9 mouse cellular contexts compared by ENCODE assay signal in genomic region chr2:181334023-181334422, GRCm38 (mm10). TPM values are rescaled to one million over a fixed set of nuclear protein-coding genes. Genes with fewer than 3 reads are reported as not detected.
A peak's percentile ranks its signal among the peaks of the same experiment; 100 is the strongest.
DNase-seq lines count a peak whose midpoint lies in the region; ATAC-seq and TF ChIP-seq lines count a peak whose summit lies in the region.
"Had no signal": no experiment of that assay in that cellular context is flagged by ENCODE, and none has a peak within 500 bp of the region (broad histone marks: within the 10 kb centered on the region; RNA-seq: fewer than 3 reads in every experiment).

No protein-coding gene starts in this region.

- TF ChIP-seq POLR2A in liver, adult 2 months (IDR thresholded peaks at IDR 0.05; ENCODE audit: extremely low read depth, insufficient read depth, low read length), result no peak

- peak; percentile 82 for TF ChIP-seq CTCF in gastrocnemius, adult 2 months (IDR thresholded peaks at IDR 0.05)
- TF ChIP-seq CTCF in liver, adult 2 months (IDR thresholded peaks at IDR 0.05; ENCODE audit: low read depth, low read length), result peak; percentile 44

- no peaks in the 10 kb centered on the region for H3K9me3 ChIP-seq in kidney, embryonic 16.5 days (ENCODE audit: low read length)
- no peaks in the 10 kb centered on the region for H3K9me3 ChIP-seq in neural tube, embryonic 15.5 days (replicated peaks)
- H3K9me3 ChIP-seq: heart, embryonic 13.5 days had no signal

- no peaks in the 10 kb centered on the region for H3K27me3 ChIP-seq in kidney, embryonic 16.5 days (ENCODE audit: insufficient read depth, low read length)
- H3K27me3 ChIP-seq in liver, adult 2 months (ENCODE audit: control insufficient read depth, insufficient read depth, low read length), result no peaks in the 10 kb centered on the region
- H3K27me3 ChIP-seq in neural tube, embryonic 15.5 days (replicated peaks), result no peaks in the 10 kb centered on the region
- H3K27me3 ChIP-seq: heart, embryonic 13.5 days had no signal

- peaks cover 50% of the 10 kb centered on the region for H3K36me3 ChIP-seq in kidney, embryonic 16.5 days (ENCODE audit: insufficient read depth, low read length)
- H3K36me3 ChIP-seq in liver, adult 2 months (ENCODE audit: control insufficient read depth, insufficient read depth, low read length), result peaks cover 32% of the 10 kb centered on the region
- H3K36me3 ChIP-seq in neural tube, embryonic 15.5 days, result peaks cover 75% of the 10 kb centered on the region

- H3K4me2 ChIP-seq in kidney, embryonic 16.5 days (replicated peaks; ENCODE audit: low read depth, low read length), result no peak overlapping the region
- H3K4me2 ChIP-seq in neural tube, embryonic 15.5 days, result no peak overlapping the region
- H3K4me2 ChIP-seq: heart, embryonic 13.5 days had no signal

- H3K4me3 ChIP-seq in gastrocnemius, adult 2 months, result no peak overlapping the region
- no peak overlapping the region for H3K4me3 ChIP-seq in kidney, embryonic 16.5 days (ENCODE audit: low read length)
- H3K4me3 ChIP-seq in liver, adult 2 months (ENCODE audit: insufficient read depth, low read depth, low read length), result no peak overlapping the region
- H3K4me3 ChIP-seq in neural tube, embryonic 15.5 days (replicated peaks), result no peak overlapping the region
- H3K4me3 ChIP-seq: heart, embryonic 13.5 days had no signal

- WGBS in kidney, embryonic 16.5 days, result 61% methylated on average over 3 of the region's 3 CpGs
- WGBS in liver, adult 2 months, result 69% methylated on average over 3 of the region's 3 CpGs
- WGBS in neural tube, embryonic 15.5 days, result 62% methylated on average over 3 of the region's 3 CpGs

- H3K4me1 ChIP-seq in kidney, embryonic 16.5 days (ENCODE audit: insufficient read depth, low read length), result no peaks in the 10 kb centered on the region
- no peaks in the 10 kb centered on the region for H3K4me1 ChIP-seq in liver, adult 2 months (ENCODE audit: control insufficient read depth, insufficient read depth, low read length)
- no peaks in the 10 kb centered on the region for H3K4me1 ChIP-seq in neural tube, embryonic 15.5 days

- no peak overlapping the region for H3K9ac ChIP-seq in kidney, embryonic 16.5 days (replicated peaks; ENCODE audit: low read length)
- no peak overlapping the region for H3K9ac ChIP-seq in liver, adult 2 months (ENCODE audit: low read depth, low read length)
- no peak overlapping the region for H3K9ac ChIP-seq in neural tube, embryonic 15.5 days (replicated peaks)
- H3K9ac ChIP-seq: heart, embryonic 13.5 days had no signal

- 0 out of 2 replicates have a peak, but pooled peaks have one; percentile 57 for ATAC-seq in kidney, embryonic 16.5 days (ENCODE audit: low FRiP score, low TSS enrichment)
- peak; percentile 59; the same call in 1 of the 2 replicates for ATAC-seq in neural tube, embryonic 15.5 days (ENCODE audit: low FRiP score)

- H3K27ac ChIP-seq in gastrocnemius, adult 2 months, result no peak overlapping the region
- no peak overlapping the region for H3K27ac ChIP-seq in kidney, embryonic 16.5 days (ENCODE audit: low read length)
- H3K27ac ChIP-seq in liver, adult 2 months (replicated peaks; ENCODE audit: insufficient read depth, low read depth, low read length), result no peak overlapping the region
- no peak overlapping the region for H3K27ac ChIP-seq in neural tube, embryonic 15.5 days (replicated peaks)
- H3K27ac ChIP-seq: heart, embryonic 13.5 days had no signal

- H3K79me2 ChIP-seq in liver, adult 2 months (ENCODE audit: control insufficient read depth, insufficient read depth, low read length), result no peaks in the 10 kb centered on the region

- DNase-seq in B cell, adult 2 months, result peak; percentile 81 to 87
- peak; percentile 73 for DNase-seq in R1 (ENCODE audit: low read depth, low spot score)
- peak; percentile 41 to 65 for DNase-seq in cerebellum, postnatal 4 days (ENCODE audit: low spot score in 2 of 2)
- peak; percentile 68 for DNase-seq in gastrocnemius, adult 2 months
- peak; percentile 47 for DNase-seq in liver, adult 2 months (ENCODE audit: extremely low read depth, low read depth, low spot score)
- peak; percentile 74 for DNase-seq in thymus, postnatal 14 days

- intact Hi-C loops in gastrocnemius, adult 2 months (cut with DNase I), result loop anchor here (1.0 kb wide), 1 partner anchor 148 kb away; no protein-coding TSS in a partner anchor

RNA-seq across cellular contexts. Expression of gene Rtel1, which starts 14.5 kb away (rescaled TPM):
- total RNA-seq in gastrocnemius, adult 2 months (2021), result 10 to 100 TPM; 12.0 to 13.0 TPM
- 51.2 and 57.9 TPM in 2 replicates for polyA plus RNA-seq in kidney, embryonic 16.5 days (2015; fragmentation: Nextera tagmentation; extraction: Ambion mirVana)
- total RNA-seq in liver, adult 2 months (2014; rRNA removed), result 13.5 and 13.9 TPM in 2 replicates
- polyA plus RNA-seq in liver, adult 2 months (2012; rRNA removed), result 17.5 and 17.9 TPM in 2 replicates
- polyA plus RNA-seq in neural tube, embryonic 15.5 days (2015; fragmentation: Nextera tagmentation; extraction: Ambion mirVana), result 37.3 and 39.4 TPM in 2 replicates

RNA-seq across cellular contexts. Expression of gene Stmn3, which starts 19.7 kb away (rescaled TPM):
- total RNA-seq in gastrocnemius, adult 2 months (2021), result not detected
- 3.7 and 7.7 TPM in 2 replicates for polyA plus RNA-seq in kidney, embryonic 16.5 days (2015; fragmentation: Nextera tagmentation; extraction: Ambion mirVana)
- 0.09 and 0.20 TPM in 2 replicates for total RNA-seq in liver, adult 2 months (2014; rRNA removed)
- 0.07 TPM in 1 of 2 replicates, not detected in the other for polyA plus RNA-seq in liver, adult 2 months (2012; rRNA removed)
- polyA plus RNA-seq in neural tube, embryonic 15.5 days (2015; fragmentation: Nextera tagmentation; extraction: Ambion mirVana), result 1,381 and 1,726 TPM in 2 replicates

RNA-seq across cellular contexts. Expression of gene Zgpat, which starts 30.7 kb away (rescaled TPM):
- total RNA-seq in gastrocnemius, adult 2 months (2021), result 10 to 100 TPM; 13.7 to 14.8 TPM
- 48.8 and 50.5 TPM in 2 replicates for polyA plus RNA-seq in kidney, embryonic 16.5 days (2015; fragmentation: Nextera tagmentation; extraction: Ambion mirVana)
- 17.9 and 18.9 TPM in 2 replicates for total RNA-seq in liver, adult 2 months (2014; rRNA removed)
- 18.2 and 22.5 TPM in 2 replicates for polyA plus RNA-seq in liver, adult 2 months (2012; rRNA removed)
- 71.1 and 81.9 TPM in 2 replicates for polyA plus RNA-seq in neural tube, embryonic 15.5 days (2015; fragmentation: Nextera tagmentation; extraction: Ambion mirVana)

RNA-seq across cellular contexts. Expression of gene Arfrp1, which starts 31.2 kb away (rescaled TPM):
- 10 to 100 TPM; 23.6 to 30.8 TPM for total RNA-seq in gastrocnemius, adult 2 months (2021)
- polyA plus RNA-seq in kidney, embryonic 16.5 days (2015; fragmentation: Nextera tagmentation; extraction: Ambion mirVana), result 72.5 and 73.5 TPM in 2 replicates
- total RNA-seq in liver, adult 2 months (2014; rRNA removed), result 10.1 and 14.2 TPM in 2 replicates
- polyA plus RNA-seq in liver, adult 2 months (2012; rRNA removed), result 11.9 and 15.0 TPM in 2 replicates
- polyA plus RNA-seq in neural tube, embryonic 15.5 days (2015; fragmentation: Nextera tagmentation; extraction: Ambion mirVana), result 83.5 and 83.7 TPM in 2 replicates

RNA-seq across cellular contexts. Expression of gene Lime1, which starts 45.9 kb away (rescaled TPM):
- total RNA-seq in gastrocnemius, adult 2 months (2021), result 1 to 10 TPM; 5.8 to 6.2 TPM
- 28.3 and 32.6 TPM in 2 replicates for polyA plus RNA-seq in kidney, embryonic 16.5 days (2015; fragmentation: Nextera tagmentation; extraction: Ambion mirVana)
- 9.7 and 11.3 TPM in 2 replicates for total RNA-seq in liver, adult 2 months (2014; rRNA removed)
- 22.2 and 36.9 TPM in 2 replicates for polyA plus RNA-seq in liver, adult 2 months (2012; rRNA removed)
- polyA plus RNA-seq in neural tube, embryonic 15.5 days (2015; fragmentation: Nextera tagmentation; extraction: Ambion mirVana), result 44.8 and 52.5 TPM in 2 replicates

Comparison
In these comparisons a context has a peak if more than half of its experiments do, and no peak if none do; other contexts are left out.
1. RNA of gene Stmn3, which starts 19.7 kb away (polyA plus RNA-seq): 1,381 to 1,726 TPM in neural tube, embryonic 15.5 days; 3.7 to 7.7 TPM in kidney, embryonic 16.5 days and 0.07 TPM in liver, adult 2 months; every median in the first group is over 100 times any median in the second.
2. Peak in every context shown above with its lines, with median percentiles within 50 percentile points of each other: DNase-seq.